Mouse (Mus musculus) colon, adult 2 months (tissue): ENCODE data around the gene Gm14399. TPM values are rescaled to one million over a fixed set of nuclear protein-coding genes. Genes with fewer than 3 reads are reported as not detected.

ENCODE experiments used
- polyA plus RNA-seq: library from polyadenylated mRNA; depleted of rRNA; stranded (reverse); fragments of >200 nt; gene quantifications from 2 replicates; pipeline ENCODE4 v1.2.3, GENCODE M21; 2012; rRNA removed

Gene Gm14399
- polyA plus RNA-seq: 0.12 and 0.28 TPM in 2 replicates

DNA sequence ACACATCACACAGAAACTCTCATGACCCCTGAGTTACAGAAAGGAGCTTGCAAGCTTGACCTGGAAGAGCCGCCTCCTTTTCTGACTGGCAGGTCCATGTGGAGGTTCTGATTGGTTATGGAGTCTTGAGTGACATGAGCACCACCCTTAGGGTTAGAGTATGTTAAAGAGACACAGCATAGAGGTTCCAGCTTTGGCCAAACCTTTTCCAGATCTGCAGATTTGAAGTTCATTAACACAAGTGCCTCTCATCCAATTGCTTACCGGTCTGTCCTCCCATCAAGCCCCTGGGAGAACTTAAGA is at the start of gene Gm14399:
TSS of gene Gm14399 (minus strand) at position 20 of the 303 bp plus-strand sequence.

DNA sequence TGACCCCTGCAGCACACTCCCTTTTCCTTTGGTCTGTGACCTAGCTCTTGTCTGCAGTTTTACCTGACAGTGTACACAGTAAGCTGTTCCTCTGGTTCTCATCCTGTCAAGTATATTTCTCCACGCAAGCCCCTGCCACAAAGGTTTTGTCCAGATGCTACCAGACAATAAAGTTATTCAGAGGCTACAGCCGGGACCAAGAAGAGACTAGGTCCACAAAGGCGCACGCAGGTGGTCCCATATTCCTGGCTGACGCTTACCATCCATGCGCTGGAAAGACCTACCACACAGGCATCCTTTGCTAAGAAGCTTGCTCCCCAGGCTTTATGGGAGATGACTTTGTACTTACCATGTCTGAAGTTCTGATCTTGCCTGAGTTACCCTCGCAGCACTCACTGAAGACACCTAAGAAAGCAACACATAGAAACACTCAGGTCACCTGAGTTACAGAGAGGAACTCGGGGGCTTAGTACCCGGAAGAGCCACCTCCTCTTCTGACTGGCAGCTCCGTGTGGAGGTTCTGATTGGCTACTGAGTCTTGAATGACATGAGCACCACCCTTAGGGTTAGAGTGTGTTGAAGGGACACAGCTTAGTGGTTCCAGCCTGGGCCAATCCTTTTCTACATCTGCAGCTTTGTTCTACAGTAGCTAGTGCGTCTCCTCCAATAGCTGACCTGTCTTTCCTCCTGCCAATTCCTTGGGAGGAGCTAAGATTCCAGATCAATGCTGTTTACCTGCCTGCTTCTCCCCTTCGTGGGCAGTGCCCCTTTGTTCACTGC is 33.8 kb upstream of the Gm14399 start, which contains the start of gene Gm14443:
TSS of gene Gm14443 (minus strand) at position 471 of the 780 bp plus-strand sequence.

Other genes with a start within 250 kb of the Gm14399 start
- gene Gm14444, start 131.8 kb downstream of the Gm14399 start, polyA plus RNA-seq: not detected in 2 replicates
- gene Gm14393, start 74.2 kb downstream of the Gm14399 start, polyA plus RNA-seq: not detected in 2 replicates
- gene Gm14443, start 33.9 kb upstream of the Gm14399 start, polyA plus RNA-seq: 0.06 and 0.08 TPM in 2 replicates
- gene Gm14391, start 64.9 kb upstream of the Gm14399 start, polyA plus RNA-seq: 1.9 TPM in 2 replicates
- gene Gm14440, start 133.1 kb upstream of the Gm14399 start, polyA plus RNA-seq: not detected in 2 replicates
- 0.37 and 0.72 TPM in 2 replicates for gene Gm4631, start 196.2 kb upstream of the Gm14399 start, polyA plus RNA-seq
- 0.16 and 0.58 TPM in 2 replicates for gene Zfp968, start 230.4 kb upstream of the Gm14399 start, polyA plus RNA-seq